Mouse (Mus musculus) hindbrain, embryonic 13.5 days (tissue): ENCODE results near the gene Prkcb. TPM values are rescaled to one million over a fixed set of nuclear protein-coding genes. Genes with fewer than 3 reads are reported as not detected.
A peak's percentile ranks its signal among the peaks of the same experiment; 100 is the strongest.
"Not testable (repeated sequence)": the region's sequence is repeated elsewhere in the genome, so short reads cannot be mapped to it uniquely, and the experiment has no call there.

Source experiments
- ATAC-seq: fragments of 200-750 bp; cut with Nextera tagmentation; 2 replicates; pipeline ENCODE4 v1.8.0; 2017; ENCODE audit warnings: moderate TSS enrichment; ENCODE audit not compliant: low FRiP score
- H3K27ac ChIP-seq: fragments of 300-500 bp; sonication (generic); 2 replicates; pipeline ENCODE4 v1.5.1; 2015; ENCODE audit warnings: inconsistent platforms, mild to moderate bottlenecking, moderate library complexity
- H3K27me3 ChIP-seq: fragments of 300-500 bp; sonication (generic); 2 replicates; pipeline ENCODE4 v1.6.1; 2015; ENCODE audit warnings: mild to moderate bottlenecking, inconsistent platforms
- H3K36me3 ChIP-seq: fragments of 300-500 bp; sonication (generic); 2 replicates; pipeline ENCODE4 v1.6.1; 2015; ENCODE audit warnings: mild to moderate bottlenecking, inconsistent platforms
- H3K4me1 ChIP-seq: fragments of 300-500 bp; sonication (generic); replicated peaks from 2 replicates; pipeline ENCODE4 v1.6.1; 2015; ENCODE audit warnings: inconsistent platforms
- H3K4me2 ChIP-seq: fragments of 300-500 bp; sonication (generic); 2 replicates; pipeline ENCODE4 v1.6.1; 2015; ENCODE audit warnings: inconsistent platforms, mild to moderate bottlenecking, moderate library complexity
- H3K4me3 ChIP-seq: fragments of 300-500 bp; sonication (generic); 2 replicates; pipeline ENCODE4 v1.5.1; 2015; ENCODE audit warnings: mild to moderate bottlenecking, inconsistent platforms
- H3K9ac ChIP-seq: fragments of 300-500 bp; sonication (generic); 2 replicates; pipeline ENCODE4 v1.6.1; 2015; ENCODE audit warnings: mild to moderate bottlenecking, inconsistent platforms
- H3K9me3 ChIP-seq: fragments of 300-500 bp; sonication (generic); 2 replicates; pipeline ENCODE4 v1.6.1; 2016; ENCODE audit warnings: inconsistent platforms
- WGBS: fragments of 180-500 bp; shearing (Covaris S2); methylation state at CpG from one replicate; pipeline ENCODE4 v1.1.7; 2015; 5-methylcytosine and 5-hydroxymethylcytosine counted together
- polyA plus RNA-seq: library from polyadenylated mRNA; unstranded; fragments of >200 nt; fragmentation: Nextera tagmentation; extraction: Ambion mirVana; gene quantifications from 2 replicates; pipeline ENCODE4 v1.2.1, GENCODE M21; 2015

Gene Prkcb
- polyA plus RNA-seq = 58.1 and 62.7 TPM in 2 replicates

- Histone ChIP-seq H3K9ac (peak within 1 kb of the TSS; percentile 81), H3K27ac (peak within 1 kb of the TSS; percentile 73), H3K9me3 (no peaks in the 10 kb centered on the region), H3K4me1 (peaks cover 24% of the 10 kb centered on the region), H3K4me3 (peak within 1 kb of the TSS; percentile 66), H3K4me2 (peak within 1 kb of the TSS; percentile 90), H3K36me3 (no peaks in the 10 kb centered on the region), H3K27me3 (peaks cover 34% of the 10 kb centered on the region)
- WGBS = 3% methylated on average over 34 of the region's 42 CpGs
- peak; percentile 91 for ATAC-seq
These were observed at the start of gene Prkcb for GRCm38 (mm10) chr7:122288605-122289242. TSS of gene Prkcb (plus strand) at chr7:122288751.

GRCm38 (mm10) chr7:122238939-122239338, 49.6 kb upstream of the Prkcb start:
- WGBS = 97% methylated on average over 2 of the region's 2 CpGs
- H3K4me2 ChIP-seq = no peak overlapping the region
- no peak for ATAC-seq
- H3K9ac ChIP-seq = no peak overlapping the region
- no peaks in the 10 kb centered on the region for H3K27me3 ChIP-seq
- H3K4me3 ChIP-seq = no peak overlapping the region
- H3K36me3 ChIP-seq = no peaks in the 10 kb centered on the region
- H3K27ac ChIP-seq = no peak overlapping the region
- H3K9me3 ChIP-seq = no peaks in the 10 kb centered on the region
- no peaks in the 10 kb centered on the region for H3K4me1 ChIP-seq

DNA sequence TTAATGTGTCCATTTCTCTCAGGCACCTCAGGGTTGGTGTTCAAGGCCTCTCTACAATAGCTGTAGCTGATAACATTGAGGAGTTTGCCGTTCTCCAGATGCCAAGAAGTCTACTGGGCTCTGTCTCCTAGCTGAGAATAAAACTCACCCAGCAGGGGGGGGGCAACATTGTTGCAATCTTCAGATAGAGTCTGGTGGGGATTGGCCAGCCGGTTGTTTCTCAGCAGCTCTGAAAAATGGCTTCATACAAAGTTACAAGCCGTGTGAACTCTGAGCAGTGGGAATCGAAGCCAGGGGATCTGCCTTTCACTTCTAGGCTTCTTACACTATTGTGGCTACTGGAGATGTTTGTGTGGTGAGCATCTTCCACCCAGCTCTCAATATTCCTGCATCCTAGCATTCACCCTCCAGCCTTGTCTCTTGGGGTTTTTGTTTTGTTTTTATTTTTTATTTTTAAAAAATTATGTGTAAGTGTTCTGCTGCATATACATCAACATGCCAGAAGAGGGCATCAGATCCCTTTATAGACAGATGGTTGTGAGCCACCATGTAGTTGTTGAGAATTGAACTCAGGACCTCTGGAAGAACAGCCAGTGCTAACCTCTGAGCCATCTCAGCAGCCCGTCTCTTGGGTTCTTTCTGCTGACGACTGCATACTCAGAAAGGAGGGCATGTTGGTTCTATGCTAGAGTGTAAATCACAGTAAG, 48.0 kb upstream of the Prkcb start:
- 75% methylated on average over 6 of the region's 6 CpGs for WGBS
- Histone ChIP-seq H3K27ac (no peak overlapping the region), H3K4me1 (0 out of 2 replicates have a peak, but pooled peaks cover 3% of the 10 kb centered on the region), H3K27me3 (no peaks in the 10 kb centered on the region), H3K4me3 (no peak overlapping the region), H3K9me3 (no peaks in the 10 kb centered on the region), H3K9ac (no peak overlapping the region), H3K36me3 (no peaks in the 10 kb centered on the region), H3K4me2 (no peak overlapping the region)
- ATAC-seq = no peak

DNA sequence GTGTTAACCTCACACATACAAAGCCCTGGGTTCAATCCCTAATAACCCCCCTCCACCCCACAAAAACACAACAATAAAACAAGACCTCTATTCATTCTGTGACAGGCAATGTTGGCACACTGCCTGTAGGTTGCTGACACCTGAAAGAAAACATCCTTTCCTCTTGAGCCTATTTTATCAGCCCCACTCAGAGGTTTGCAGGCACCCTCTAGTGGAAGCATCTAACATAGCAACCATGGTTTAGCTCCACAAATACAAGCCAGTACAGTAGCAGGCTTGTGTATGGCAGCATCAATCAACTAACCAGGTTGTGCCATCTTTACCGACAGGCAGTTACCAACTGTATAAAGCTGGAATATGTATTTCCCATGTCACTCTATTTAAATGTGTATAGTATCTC, 46.3 kb upstream of the Prkcb start:
- no peak for ATAC-seq
- H3K4me2 ChIP-seq = no peak overlapping the region
- H3K4me1 ChIP-seq = 0 out of 2 replicates have a peak, but pooled peaks cover 3% of the 10 kb centered on the region
- H3K36me3 ChIP-seq = no peaks in the 10 kb centered on the region
- no peak overlapping the region for H3K27ac ChIP-seq
- no peak overlapping the region for H3K4me3 ChIP-seq
- no peak overlapping the region for H3K9ac ChIP-seq
- WGBS = 51% methylated on average over 1 of the region's 1 CpGs
- H3K9me3 ChIP-seq = no peaks in the 10 kb centered on the region
- H3K27me3 ChIP-seq = no peaks in the 10 kb centered on the region

DNA sequence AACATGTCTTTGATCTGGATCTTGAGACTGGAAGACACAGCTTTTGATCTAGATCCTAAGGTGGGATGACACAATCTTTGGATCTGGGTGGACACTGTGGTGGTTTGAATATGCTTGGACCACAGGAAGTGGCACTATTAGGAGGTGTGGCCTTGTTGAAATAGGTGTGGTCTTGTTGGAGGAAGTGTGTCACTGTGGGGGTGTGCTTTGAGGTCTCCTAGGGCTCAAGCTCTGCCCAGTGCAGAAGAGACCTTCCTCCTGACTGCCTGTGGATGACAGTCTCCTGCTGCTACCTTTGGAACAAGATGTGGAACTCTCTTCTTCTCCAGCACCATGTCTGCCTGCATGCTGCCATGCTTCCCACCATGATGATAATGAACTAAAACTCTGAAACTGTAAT, 45.8 kb upstream of the Prkcb start:
- not testable (repeated sequence) for H3K4me2 ChIP-seq, H3K9me3 ChIP-seq, H3K27ac ChIP-seq, H3K9ac ChIP-seq, H3K4me3 ChIP-seq, H3K27me3 ChIP-seq, H3K4me1 ChIP-seq, H3K36me3 ChIP-seq, ATAC-seq

- Histone ChIP-seq H3K4me3 (no peak overlapping the region), H3K36me3 (no peaks in the 10 kb centered on the region), H3K4me2 (no peak overlapping the region), H3K27me3 (no peaks in the 10 kb centered on the region), H3K4me1 (0 out of 2 replicates have a peak, but pooled peaks cover 3% of the 10 kb centered on the region), H3K9me3 (no peaks in the 10 kb centered on the region), H3K27ac (no peak overlapping the region), H3K9ac (no peak overlapping the region)
- ATAC-seq = peak; percentile 75; the same call in 1 of the 2 replicates
- WGBS = 34% methylated on average over 7 of the region's 7 CpGs
These were observed 44.4 kb upstream of the Prkcb start for GRCm38 (mm10) chr7:122244166-122244565.

DNA sequence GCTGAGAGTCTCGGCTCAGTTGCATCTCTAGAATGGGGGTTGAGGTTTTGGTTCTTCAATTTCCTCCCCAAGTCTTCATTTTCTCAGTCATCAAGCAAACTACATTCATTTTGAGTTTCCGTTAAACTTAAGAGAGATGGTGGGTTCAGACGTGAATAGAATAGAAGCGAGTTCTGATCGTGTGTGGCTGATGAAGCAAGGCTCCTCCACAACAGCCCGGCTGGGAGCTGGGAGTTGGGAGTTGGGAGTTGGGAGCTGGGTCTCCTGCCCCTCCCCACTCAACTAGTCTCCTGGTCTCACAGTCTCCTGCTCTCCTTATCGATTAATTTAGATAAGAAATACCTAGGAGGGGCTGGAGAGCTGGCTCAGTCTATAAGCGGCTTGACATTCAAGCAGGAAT, 44.0 kb upstream of the Prkcb start:
- Histone ChIP-seq H3K4me1 (0 out of 2 replicates have a peak, but pooled peaks cover 3% of the 10 kb centered on the region), H3K27me3 (no peaks in the 10 kb centered on the region), H3K9ac (no peak overlapping the region), H3K27ac (no peak overlapping the region), H3K36me3 (no peaks in the 10 kb centered on the region), H3K9me3 (no peaks in the 10 kb centered on the region), H3K4me3 (no peak overlapping the region), H3K4me2 (no peak overlapping the region)
- no peak for ATAC-seq
- 61% methylated on average over 8 of the region's 8 CpGs for WGBS

GRCm38 (mm10) chr7:122245976-122246375, 42.6 kb upstream of the Prkcb start:
- no peaks in the 10 kb centered on the region for H3K9me3 ChIP-seq
- H3K9ac ChIP-seq = no peak overlapping the region
- ATAC-seq = no peak
- no peaks in the 10 kb centered on the region for H3K27me3 ChIP-seq
- no peak overlapping the region for H3K4me3 ChIP-seq
- H3K36me3 ChIP-seq = no peaks in the 10 kb centered on the region
- no peak overlapping the region for H3K4me2 ChIP-seq
- no peak overlapping the region for H3K27ac ChIP-seq
- WGBS = 61% methylated on average over 5 of the region's 5 CpGs
- 0 out of 2 replicates have a peak, but pooled peaks cover 3% of the 10 kb centered on the region for H3K4me1 ChIP-seq

GRCm38 (mm10) chr7:122247254-122247864, 41.2 kb upstream of the Prkcb start:
- Histone ChIP-seq H3K4me1 (0 out of 2 replicates have a peak, but pooled peaks cover 8% of the 10 kb centered on the region), H3K27me3 (no peaks in the 10 kb centered on the region), H3K9me3 (no peaks in the 10 kb centered on the region), H3K36me3 (no peaks in the 10 kb centered on the region), H3K27ac (no peak overlapping the region), H3K4me3 (no peak overlapping the region), H3K4me2 (no peak overlapping the region), H3K9ac (no peak overlapping the region)
- ATAC-seq = no peak
- WGBS = 79% methylated on average over 10 of the region's 10 CpGs

GRCm38 (mm10) chr7:122249321-122249821, 39.2 kb upstream of the Prkcb start:
- ATAC-seq = no peak
- no peaks in the 10 kb centered on the region for H3K27me3 ChIP-seq
- H3K4me1 ChIP-seq = 0 out of 2 replicates have a peak, but pooled peaks cover 5% of the 10 kb centered on the region
- H3K9ac ChIP-seq = no peak overlapping the region
- 88% methylated on average over 9 of the region's 9 CpGs for WGBS
- no peaks in the 10 kb centered on the region for H3K36me3 ChIP-seq
- H3K27ac ChIP-seq = no peak overlapping the region
- H3K4me3 ChIP-seq = no peak overlapping the region
- H3K9me3 ChIP-seq = no peaks in the 10 kb centered on the region
- H3K4me2 ChIP-seq = no peak overlapping the region

DNA sequence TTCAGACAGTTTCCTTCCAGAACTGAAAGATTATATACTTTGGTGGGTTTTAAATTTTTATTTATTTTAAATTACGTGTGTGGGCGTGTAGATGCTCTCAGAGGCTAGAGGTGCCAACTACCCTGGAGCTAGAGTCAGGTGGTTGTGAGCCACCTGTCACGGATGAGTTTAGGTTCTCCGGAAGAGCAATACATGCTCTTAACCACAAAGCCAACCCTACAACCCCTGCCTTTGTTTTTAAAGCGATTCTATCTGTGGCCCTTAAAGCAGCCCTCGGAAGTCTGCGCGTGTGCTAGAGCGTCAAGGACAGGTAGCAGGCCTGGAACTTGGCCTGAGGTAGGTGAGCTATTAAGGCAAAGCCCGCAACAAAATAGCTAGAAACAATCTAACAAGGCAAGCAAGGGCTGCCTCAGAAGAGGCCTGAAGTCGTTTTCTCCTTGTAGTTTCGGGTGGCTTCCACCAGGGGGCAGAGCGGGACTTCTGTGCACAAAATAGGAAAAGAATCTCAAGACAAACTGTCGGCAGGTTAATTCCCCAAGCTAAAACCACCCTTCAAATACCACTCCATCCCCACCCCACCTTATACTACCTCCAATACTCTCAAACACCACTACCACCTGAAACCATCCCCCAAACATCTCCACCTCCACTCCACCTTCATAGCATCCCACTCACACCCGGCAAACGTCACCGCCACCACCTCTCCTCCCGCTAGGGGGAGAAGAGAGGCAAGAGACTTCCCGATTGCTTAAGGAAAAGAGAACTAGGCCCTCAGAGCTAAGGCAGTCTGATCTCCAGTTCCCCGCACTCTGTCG, 37.1 kb upstream of the Prkcb start:
- ATAC-seq = peak; percentile 54
- 30% methylated on average over 21 of the region's 21 CpGs for WGBS
- H3K27me3 ChIP-seq = no peaks in the 10 kb centered on the region
- no peak overlapping the region for H3K27ac ChIP-seq
- 0 out of 2 replicates have a peak, but pooled peaks cover 5% of the 10 kb centered on the region for H3K4me1 ChIP-seq
- peak overlapping the region; percentile 39 for H3K4me2 ChIP-seq
- no peaks in the 10 kb centered on the region for H3K9me3 ChIP-seq
- no peaks in the 10 kb centered on the region for H3K36me3 ChIP-seq
- no peak overlapping the region for H3K9ac ChIP-seq
- no peak overlapping the region for H3K4me3 ChIP-seq

GRCm38 (mm10) chr7:122256722-122257121, 31.8 kb upstream of the Prkcb start:
- ATAC-seq = no peak
- H3K9ac ChIP-seq = no peak overlapping the region
- WGBS = 78% methylated on average over 7 of the region's 7 CpGs

More at GRCm38 (mm10) chr7:122256722-122257121, 31.8 kb upstream of the Prkcb start:
- Histone ChIP-seq H3K4me2 (no peak overlapping the region), H3K27me3 (no peaks in the 10 kb centered on the region), H3K4me1 (0 out of 2 replicates have a peak, but pooled peaks cover 4% of the 10 kb centered on the region), H3K9me3 (no peaks in the 10 kb centered on the region), H3K4me3 (no peak overlapping the region), H3K36me3 (no peaks in the 10 kb centered on the region), H3K27ac (no peak overlapping the region)
